Mouse (Mus musculus) lung, postnatal 0 days (tissue): Measurements from ENCODE around the gene Vps45.

Source experiments
- CTCF ChIP-seq: IDR thresholded peaks from 2 replicates; pipeline ENCODE4 v1.5.1; 2016; ENCODE audit warnings: antibody characterized with exemption, mild to moderate bottlenecking
- EP300 ChIP-seq: IDR thresholded peaks from 2 replicates; pipeline ENCODE4 v1.6.1; 2016; ENCODE audit warnings: antibody characterized with exemption, mild to moderate bottlenecking, control low read depth

GRCm38 (mm10) chr3:95990413-95990941 lies 67.8 kb downstream of the Vps45 start:
- TF ChIP-seq CTCF (no peak), EP300 (no peak)
